Mouse (Mus musculus): ENCODE measurements around the gene Ip6k1. TPM values are rescaled to one million over a fixed set of nuclear protein-coding genes. Genes with fewer than 3 reads are reported as not detected.

The Ip6k1 gene
- total and polyA plus RNA-seq, 2 experiments from 2014 or later: 25.4 to 102 TPM

DNA sequence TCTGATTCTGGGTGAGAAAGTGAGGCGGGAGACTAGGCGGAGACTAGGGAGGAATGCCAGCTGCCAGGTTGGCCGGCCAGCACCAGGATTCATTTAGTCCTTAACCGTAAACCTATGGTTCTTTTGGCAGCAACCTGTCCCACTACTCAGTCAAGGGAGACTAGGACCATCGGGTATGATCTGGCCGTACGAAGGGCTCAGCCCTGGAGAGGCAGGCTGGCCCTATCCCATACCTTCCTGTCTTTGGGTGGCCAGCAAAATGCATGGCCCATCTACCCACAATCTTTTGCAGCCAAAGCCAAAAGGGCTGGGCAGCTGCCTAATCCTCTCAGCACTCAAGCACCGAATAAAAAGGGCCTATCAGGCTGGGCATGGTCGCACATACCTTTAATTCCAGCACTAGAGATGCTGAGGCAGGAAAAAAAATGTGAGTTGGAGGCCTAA is 70.2 kb downstream of the Ip6k1 start:
- Histone ChIP-seq H3K36me3 (replicated peaks; ENCODE audit: control insufficient read depth, insufficient read depth, low read length) (peaks cover 14% of the 10 kb centered on the region), H3K4me2 (ENCODE audit: low read depth, low read length) (no peak overlapping the region), H3K9me3 (replicated peaks; ENCODE audit: control insufficient read depth, low read length) (no peaks in the 10 kb centered on the region), H3K27me3 (ENCODE audit: control insufficient read depth, insufficient read depth, low read length) (no peaks in the 10 kb centered on the region), H3K27ac (ENCODE audit: low read depth) (peak overlapping the region; percentile 58), H3K9ac (replicated peaks; ENCODE audit: low read depth, low read length) (no peak overlapping the region), H3K4me3 (ENCODE audit: low read depth, low read length) (no peak overlapping the region), H3K4me1 (ENCODE audit: control insufficient read depth, insufficient read depth) (peaks cover 16% of the 10 kb centered on the region)
- TF ChIP-seq CTCF (IDR thresholded peaks at IDR 0.05; ENCODE audit: low read depth): no peak
- no peak for TF ChIP-seq EP300 (IDR thresholded peaks at IDR 0.05; ENCODE audit: low read depth)
- peak; percentile 47 for ATAC-seq (ENCODE audit: insufficient read depth, low read depth)
- DNase-seq (ENCODE audit: low spot score): no peak
- WGBS: 34% methylated on average over 9 of the region's 9 CpGs

DNA sequence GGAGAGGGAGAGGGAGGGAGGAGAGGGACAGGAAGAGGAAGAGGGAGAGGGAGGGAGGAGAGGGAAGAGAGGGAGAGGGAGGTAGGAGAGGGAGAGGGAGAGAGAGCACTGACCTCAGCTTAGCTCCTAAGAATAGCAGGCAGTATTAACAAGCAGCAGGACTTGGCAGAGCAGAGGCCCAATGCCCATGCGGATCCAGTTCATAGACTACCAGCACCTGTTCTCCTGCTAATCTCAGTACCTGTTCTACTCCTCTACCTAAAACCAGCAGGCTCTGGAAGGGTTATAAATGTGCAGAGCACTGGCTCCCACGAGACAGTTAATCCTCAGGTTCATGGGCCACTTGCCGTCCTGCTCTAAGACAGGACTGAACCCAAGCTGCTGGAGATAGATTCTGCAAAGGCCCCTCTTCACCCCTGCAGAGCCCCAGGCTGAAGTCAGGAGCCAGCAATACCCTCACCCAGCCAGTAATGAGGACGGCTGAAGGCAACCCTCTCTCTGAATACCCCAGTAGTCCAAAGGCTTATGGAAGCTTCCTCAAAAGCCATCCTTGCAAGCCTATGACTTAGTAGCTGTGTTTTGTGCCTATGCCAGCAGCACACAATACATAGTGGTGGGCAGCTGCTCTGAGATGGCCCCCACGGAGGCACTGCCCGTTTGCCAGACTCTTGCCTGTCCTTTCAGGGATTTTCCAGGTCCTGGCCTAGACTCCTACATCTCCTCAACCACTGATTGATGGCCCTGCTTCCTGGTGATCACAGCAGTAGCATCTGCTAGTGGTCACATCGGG is 71.0 kb downstream of the Ip6k1 start:
- H3K4me3 ChIP-seq (ENCODE audit: low read depth, low read length): no peak overlapping the region
- 0 out of 2 replicates have a peak overlapping the region, but pooled peaks have one; percentile 26 for H3K9ac ChIP-seq (replicated peaks; ENCODE audit: low read depth, low read length)
- 34% methylated on average over 7 of the region's 7 CpGs for WGBS
- H3K27ac ChIP-seq (ENCODE audit: low read depth): peak overlapping the region; percentile 77
- peaks cover 14% of the 10 kb centered on the region for H3K36me3 ChIP-seq (replicated peaks; ENCODE audit: control insufficient read depth, insufficient read depth, low read length)
- no peaks in the 10 kb centered on the region for H3K27me3 ChIP-seq (ENCODE audit: control insufficient read depth, insufficient read depth, low read length)
- no peak for TF ChIP-seq CTCF (IDR thresholded peaks at IDR 0.05; ENCODE audit: low read depth)
- no peaks in the 10 kb centered on the region for H3K9me3 ChIP-seq (replicated peaks; ENCODE audit: control insufficient read depth, low read length)
- DNase-seq (ENCODE audit: low spot score) (no peak), ATAC-seq (ENCODE audit: insufficient read depth, low read depth) (peak; percentile 66)
- H3K4me2 ChIP-seq (ENCODE audit: low read depth, low read length): no peak overlapping the region
- H3K4me1 ChIP-seq (ENCODE audit: control insufficient read depth, insufficient read depth): peaks cover 16% of the 10 kb centered on the region

DNA sequence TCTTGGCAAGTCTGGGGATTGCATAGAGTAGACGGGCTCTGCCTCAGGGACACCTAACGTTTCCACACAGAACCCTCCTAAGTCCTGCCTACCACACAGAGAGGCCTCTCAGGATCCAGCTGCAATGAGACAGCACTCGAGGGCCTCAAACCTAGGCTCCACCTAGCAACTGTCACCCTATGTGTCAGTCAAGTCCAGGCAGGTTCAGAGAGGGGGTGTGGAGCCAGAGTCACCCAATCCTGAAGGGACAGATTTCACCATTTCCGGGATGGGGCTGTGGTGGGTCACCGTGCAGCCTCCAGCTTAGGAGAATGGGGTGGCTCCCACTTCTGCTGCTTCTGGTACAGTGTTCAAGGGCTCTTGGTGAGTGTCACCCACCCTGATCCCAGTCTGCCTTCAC is 77.9 kb downstream of the Ip6k1 start, which contains the start of gene Mst1:
Gene Mst1, plus strand, starts transcription at position 269 of the 400 bp plus-strand sequence.
- H3K27me3 ChIP-seq (ENCODE audit: control insufficient read depth, insufficient read depth, low read length): peaks cover 23% of the 10 kb centered on the region
- H3K9me3 ChIP-seq (replicated peaks; ENCODE audit: control insufficient read depth, low read length): no peaks in the 10 kb centered on the region
- 76% methylated on average over 5 of the region's 5 CpGs for WGBS
- H3K4me1 ChIP-seq (ENCODE audit: control insufficient read depth, insufficient read depth): peaks cover 3% of the 10 kb centered on the region
- H3K36me3 ChIP-seq (replicated peaks; ENCODE audit: control insufficient read depth, insufficient read depth, low read length): peaks cover 14% of the 10 kb centered on the region
- no peak within 1 kb of the TSS for H3K27ac ChIP-seq (ENCODE audit: low read depth)
- peak within 1 kb of the TSS; percentile 70 for H3K4me2 ChIP-seq (ENCODE audit: low read depth, low read length)
- TF ChIP-seq EP300 (IDR thresholded peaks at IDR 0.05; ENCODE audit: low read depth): no peak
- no peak for TF ChIP-seq CTCF (IDR thresholded peaks at IDR 0.05; ENCODE audit: low read depth)
- ATAC-seq (ENCODE audit: insufficient read depth, low read depth): no peak
- H3K9ac ChIP-seq (replicated peaks; ENCODE audit: low read depth, low read length): peak within 1 kb of the TSS; percentile 77; the same call in 1 of the 2 replicates
- peak within 1 kb of the TSS; percentile 80 for H3K4me3 ChIP-seq (ENCODE audit: low read depth, low read length)
- DNase-seq (ENCODE audit: low spot score): no peak

DNA sequence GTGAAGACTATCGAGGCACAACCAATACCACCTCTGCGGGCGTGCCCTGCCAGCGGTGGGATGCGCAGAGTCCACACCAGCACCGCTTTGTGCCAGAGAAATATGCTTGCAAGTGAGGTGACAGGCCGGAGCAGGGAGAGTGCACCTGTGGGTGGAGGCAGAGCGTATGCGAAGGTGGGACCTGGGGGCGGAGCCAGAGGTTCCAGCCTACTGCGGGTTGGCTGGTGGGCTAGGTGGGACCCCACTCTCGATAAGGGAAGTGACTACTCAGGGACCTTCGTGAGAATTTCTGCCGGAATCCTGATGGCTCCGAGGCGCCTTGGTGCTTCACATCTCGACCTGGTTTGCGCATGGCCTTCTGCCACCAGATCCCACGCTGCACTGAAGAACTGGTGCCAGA is 80.2 kb downstream of the Ip6k1 start:
- no peak for DNase-seq (ENCODE audit: low spot score)
- Histone ChIP-seq H3K9ac (replicated peaks; ENCODE audit: low read depth, low read length) (no peak overlapping the region), H3K4me1 (ENCODE audit: control insufficient read depth, insufficient read depth) (peaks cover 3% of the 10 kb centered on the region), H3K36me3 (replicated peaks; ENCODE audit: control insufficient read depth, insufficient read depth, low read length) (peaks cover 38% of the 10 kb centered on the region), H3K4me2 (ENCODE audit: low read depth, low read length) (peak overlapping the region; percentile 15; the same call in 1 of the 2 replicates), H3K27me3 (ENCODE audit: control insufficient read depth, insufficient read depth, low read length) (peaks cover 23% of the 10 kb centered on the region), H3K9me3 (replicated peaks; ENCODE audit: control insufficient read depth, low read length) (no peaks in the 10 kb centered on the region), H3K4me3 (ENCODE audit: low read depth, low read length) (no peak overlapping the region), H3K27ac (ENCODE audit: low read depth) (no peak overlapping the region)
- ATAC-seq (ENCODE audit: insufficient read depth, low read depth): no peak
- 6% methylated on average over 19 of the region's 19 CpGs for WGBS
- TF ChIP-seq CTCF (IDR thresholded peaks at IDR 0.05; ENCODE audit: low read depth) (no peak), EP300 (IDR thresholded peaks at IDR 0.05; ENCODE audit: low read depth) (no peak)

DNA sequence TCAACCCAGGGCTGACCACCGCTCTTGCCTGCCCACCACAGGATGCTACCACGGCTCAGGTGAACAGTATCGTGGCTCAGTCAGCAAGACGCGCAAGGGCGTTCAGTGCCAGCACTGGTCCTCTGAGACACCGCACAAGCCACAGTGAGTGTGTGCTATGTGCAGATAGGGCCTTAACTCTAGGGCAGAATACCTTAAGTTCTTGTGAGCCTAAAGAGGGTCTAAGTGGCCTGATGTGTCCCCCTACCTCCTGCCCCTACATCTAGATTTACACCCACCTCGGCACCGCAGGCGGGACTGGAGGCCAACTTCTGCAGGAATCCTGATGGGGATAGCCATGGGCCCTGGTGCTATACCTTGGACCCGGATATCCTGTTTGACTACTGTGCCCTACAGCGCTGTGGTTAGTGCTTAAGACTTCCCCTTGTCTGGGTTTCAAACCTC is 80.7 kb downstream of the Ip6k1 start, which contains the start of gene Rnf123:
Gene Rnf123, minus strand, starts transcription at position 359 of the 444 bp plus-strand sequence.
- no peaks in the 10 kb centered on the region for H3K9me3 ChIP-seq (replicated peaks; ENCODE audit: control insufficient read depth, low read length)
- peaks cover 3% of the 10 kb centered on the region for H3K4me1 ChIP-seq (ENCODE audit: control insufficient read depth, insufficient read depth)
- TF ChIP-seq CTCF (IDR thresholded peaks at IDR 0.05; ENCODE audit: low read depth) (no peak), EP300 (IDR thresholded peaks at IDR 0.05; ENCODE audit: low read depth) (no peak)
- no peak for DNase-seq (ENCODE audit: low spot score)
- WGBS: 25% methylated on average over 12 of the region's 12 CpGs
- H3K9ac ChIP-seq (replicated peaks; ENCODE audit: low read depth, low read length): no peak within 1 kb of the TSS
- no peak for ATAC-seq (ENCODE audit: insufficient read depth, low read depth)
- H3K4me2 ChIP-seq (ENCODE audit: low read depth, low read length): peak within 1 kb of the TSS; percentile 15; the same call in 1 of the 2 replicates
- peaks cover 23% of the 10 kb centered on the region for H3K27me3 ChIP-seq (ENCODE audit: control insufficient read depth, insufficient read depth, low read length)
- H3K36me3 ChIP-seq (replicated peaks; ENCODE audit: control insufficient read depth, insufficient read depth, low read length): peaks cover 42% of the 10 kb centered on the region
- no peak within 1 kb of the TSS for H3K4me3 ChIP-seq (ENCODE audit: low read depth, low read length)
- no peak within 1 kb of the TSS for H3K27ac ChIP-seq (ENCODE audit: low read depth)
